13 mouse cellular contexts compared by ENCODE assay signal in the genomic region with DNA sequence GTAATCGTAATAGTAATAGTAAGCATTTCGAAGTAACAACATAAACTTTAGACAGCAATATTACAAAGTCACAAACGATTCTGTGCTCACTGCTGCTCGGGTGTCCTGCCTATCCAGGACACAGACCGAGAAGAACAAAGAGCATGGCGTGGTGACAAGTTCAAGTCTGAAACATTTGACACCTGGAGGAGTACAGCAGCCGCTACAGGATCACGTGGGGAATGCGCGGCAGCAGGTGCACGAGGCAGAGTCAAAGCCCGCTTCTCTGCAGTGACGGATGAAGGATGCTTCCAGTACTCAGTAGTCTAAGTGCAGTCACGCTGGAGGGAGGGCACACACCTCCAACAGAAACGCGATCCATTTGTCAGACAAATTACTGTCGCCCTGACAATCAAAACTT.
"Had no signal": no experiment of that assay in that cellular context is flagged by ENCODE, and none has a peak within 500 bp of the region (broad histone marks: within the 10 kb centered on the region; RNA-seq: fewer than 3 reads in every experiment).

No protein-coding gene starts in this region.

- H3K9ac ChIP-seq: intestine, embryonic 15.5 days; liver, embryonic 12.5 days; liver, embryonic 15.5 days had no signal

- H3K27ac ChIP-seq: intestine, embryonic 15.5 days; left cerebral cortex, adult 2 months; liver, embryonic 12.5 days; liver, embryonic 15.5 days had no signal

- DNase-seq: kidney, adult 11 months; kidney, adult 8-10 months; kidney, postnatal 14 days; kidney, postnatal 4 days; layer of hippocampus, postnatal 36 days; lung, adult 18-20 months; lung, postnatal 14 days; lung, postnatal 4 days; midbrain, embryonic 14.5 days had no signal

- H3K27me3 ChIP-seq: intestine, embryonic 15.5 days; liver, embryonic 15.5 days had no signal

- H3K4me3 ChIP-seq: intestine, embryonic 15.5 days; left cerebral cortex, adult 2 months; liver, embryonic 12.5 days; liver, embryonic 15.5 days had no signal

- H3K36me3 ChIP-seq: intestine, embryonic 15.5 days; liver, embryonic 12.5 days; liver, embryonic 15.5 days had no signal
